Mouse (Mus musculus): ENCODE measurements around the gene Pdlim7. TPM values are rescaled to one million over a fixed set of nuclear protein-coding genes. Genes with fewer than 3 reads are reported as not detected.

Gene Pdlim7
- polyA plus RNA-seq, 1 experiment from 2014 or later: 221 TPM

- Histone ChIP-seq H3K27ac (no peak overlapping the region), H3K9ac (no peak overlapping the region), H3K4me2 (0 out of 2 replicates have a peak overlapping the region, but pooled peaks have one; percentile 4), H3K9me3 (replicated peaks) (no peaks in the 10 kb centered on the region), H3K27me3 (peaks cover 74% of the 10 kb centered on the region), H3K4me3 (no peak overlapping the region), H3K4me1 (replicated peaks) (peaks cover 67% of the 10 kb centered on the region), H3K36me3 (peaks cover 23% of the 10 kb centered on the region)
- 40% methylated on average over 7 of the region's 7 CpGs for WGBS
- no peak for ATAC-seq (replicated peaks; ENCODE audit: insufficient number of reproducible peaks, insufficient read depth, low FRiP score, low read depth)
Observed at GRCm38 (mm10) chr13:55484520-55485088, 28.9 kb downstream of the Pdlim7 start.

GRCm38 (mm10) chr13:55483593-55483992 is 29.9 kb downstream of the Pdlim7 start:
- 0 out of 2 replicates have a peak overlapping the region, but pooled peaks have one; percentile 4 for H3K4me2 ChIP-seq
- ATAC-seq (replicated peaks; ENCODE audit: insufficient number of reproducible peaks, insufficient read depth, low FRiP score, low read depth): no peak
- WGBS: 55% methylated on average over 15 of the region's 15 CpGs
- no peak overlapping the region for H3K9ac ChIP-seq
- peaks cover 23% of the 10 kb centered on the region for H3K36me3 ChIP-seq
- no peak overlapping the region for H3K4me3 ChIP-seq
- H3K27ac ChIP-seq: peak overlapping the region; percentile 52
- H3K27me3 ChIP-seq: peaks cover 69% of the 10 kb centered on the region
- peaks cover 77% of the 10 kb centered on the region for H3K4me1 ChIP-seq (replicated peaks)
- H3K9me3 ChIP-seq (replicated peaks): no peaks in the 10 kb centered on the region

GRCm38 (mm10) chr13:55483071-55483470 is 30.4 kb downstream of the Pdlim7 start:
- H3K36me3 ChIP-seq: peaks cover 23% of the 10 kb centered on the region
- ATAC-seq (replicated peaks; ENCODE audit: insufficient number of reproducible peaks, insufficient read depth, low FRiP score, low read depth): no peak
- H3K4me3 ChIP-seq: no peak overlapping the region
- peaks cover 65% of the 10 kb centered on the region for H3K27me3 ChIP-seq
- H3K4me1 ChIP-seq (replicated peaks): peaks cover 73% of the 10 kb centered on the region
- H3K9ac ChIP-seq: no peak overlapping the region
- no peaks in the 10 kb centered on the region for H3K9me3 ChIP-seq (replicated peaks)
- 26% methylated on average over 9 of the region's 9 CpGs for WGBS
- H3K4me2 ChIP-seq: peak overlapping the region; percentile 7; the same call in 1 of the 2 replicates
- H3K27ac ChIP-seq: peak overlapping the region; percentile 52

- no peak overlapping the region for H3K9ac ChIP-seq
- peaks cover 64% of the 10 kb centered on the region for H3K27me3 ChIP-seq
- H3K27ac ChIP-seq: peak overlapping the region; percentile 52
- no peaks in the 10 kb centered on the region for H3K9me3 ChIP-seq (replicated peaks)
- no peak overlapping the region for H3K4me2 ChIP-seq
- no peak for ATAC-seq (replicated peaks; ENCODE audit: insufficient number of reproducible peaks, insufficient read depth, low FRiP score, low read depth)
- peaks cover 23% of the 10 kb centered on the region for H3K36me3 ChIP-seq
- no peak overlapping the region for H3K4me3 ChIP-seq
- peaks cover 68% of the 10 kb centered on the region for H3K4me1 ChIP-seq (replicated peaks)
- 50% methylated on average over 7 of the region's 7 CpGs for WGBS
Observed at GRCm38 (mm10) chr13:55482542-55482941, 30.9 kb downstream of the Pdlim7 start.

GRCm38 (mm10) chr13:55479929-55480328 is 33.5 kb downstream of the Pdlim7 start:
- Histone ChIP-seq H3K27me3 (peaks cover 60% of the 10 kb centered on the region), H3K4me3 (no peak overlapping the region), H3K27ac (0 out of 2 replicates have a peak overlapping the region, but pooled peaks have one; percentile 31), H3K9ac (no peak overlapping the region), H3K36me3 (peaks cover 41% of the 10 kb centered on the region), H3K4me1 (replicated peaks) (peaks cover 42% of the 10 kb centered on the region), H3K9me3 (replicated peaks) (no peaks in the 10 kb centered on the region), H3K4me2 (no peak overlapping the region)
- no peak for ATAC-seq (replicated peaks; ENCODE audit: insufficient number of reproducible peaks, insufficient read depth, low FRiP score, low read depth)

GRCm38 (mm10) chr13:55479008-55479407 is 34.5 kb downstream of the Pdlim7 start:
- H3K27ac ChIP-seq: peak overlapping the region; percentile 46
- ATAC-seq (replicated peaks; ENCODE audit: insufficient number of reproducible peaks, insufficient read depth, low FRiP score, low read depth): no peak; the same call in 1 of the 2 replicates
- 68% methylated on average over 7 of the region's 7 CpGs for WGBS
- H3K9me3 ChIP-seq (replicated peaks): no peaks in the 10 kb centered on the region
- no peak overlapping the region for H3K9ac ChIP-seq
- H3K4me1 ChIP-seq (replicated peaks): peaks cover 33% of the 10 kb centered on the region
- peaks cover 44% of the 10 kb centered on the region for H3K36me3 ChIP-seq
- no peak overlapping the region for H3K4me2 ChIP-seq
- H3K27me3 ChIP-seq: peaks cover 60% of the 10 kb centered on the region
- no peak overlapping the region for H3K4me3 ChIP-seq

GRCm38 (mm10) chr13:55478036-55478435 is 35.4 kb downstream of the Pdlim7 start:
- no peaks in the 10 kb centered on the region for H3K9me3 ChIP-seq (replicated peaks)
- H3K4me1 ChIP-seq (replicated peaks): peaks cover 28% of the 10 kb centered on the region
- H3K27ac ChIP-seq: no peak overlapping the region
- H3K9ac ChIP-seq: no peak overlapping the region
- peaks cover 44% of the 10 kb centered on the region for H3K36me3 ChIP-seq
- 53% methylated on average over 5 of the region's 5 CpGs for WGBS
- no peak overlapping the region for H3K4me3 ChIP-seq
- ATAC-seq (replicated peaks; ENCODE audit: insufficient number of reproducible peaks, insufficient read depth, low FRiP score, low read depth): no peak
- no peak overlapping the region for H3K4me2 ChIP-seq
- H3K27me3 ChIP-seq: peaks cover 58% of the 10 kb centered on the region

- Histone ChIP-seq H3K36me3 (peaks cover 44% of the 10 kb centered on the region), H3K4me1 (replicated peaks) (peaks cover 28% of the 10 kb centered on the region), H3K4me3 (no peak overlapping the region), H3K4me2 (no peak overlapping the region), H3K27me3 (peaks cover 56% of the 10 kb centered on the region), H3K9ac (no peak overlapping the region), H3K9me3 (replicated peaks) (no peaks in the 10 kb centered on the region), H3K27ac (no peak overlapping the region)
- WGBS: 70% methylated on average over 16 of the region's 16 CpGs
- ATAC-seq (replicated peaks; ENCODE audit: insufficient number of reproducible peaks, insufficient read depth, low FRiP score, low read depth): no peak
Observed at GRCm38 (mm10) chr13:55477492-55477891, 36.0 kb downstream of the Pdlim7 start.

GRCm38 (mm10) chr13:55476256-55476655 is 37.2 kb downstream of the Pdlim7 start:
- H3K9me3 ChIP-seq (replicated peaks): no peaks in the 10 kb centered on the region
- no peak overlapping the region for H3K4me2 ChIP-seq
- WGBS: 90% methylated on average over 8 of the region's 8 CpGs
- H3K27ac ChIP-seq: no peak overlapping the region
- H3K36me3 ChIP-seq: peaks cover 35% of the 10 kb centered on the region
- H3K4me3 ChIP-seq: no peak overlapping the region
- H3K27me3 ChIP-seq: peaks cover 50% of the 10 kb centered on the region
- H3K9ac ChIP-seq: no peak overlapping the region
- no peak for ATAC-seq (replicated peaks; ENCODE audit: insufficient number of reproducible peaks, insufficient read depth, low FRiP score, low read depth)
- H3K4me1 ChIP-seq (replicated peaks): peaks cover 32% of the 10 kb centered on the region

GRCm38 (mm10) chr13:55475750-55476149 is 37.7 kb downstream of the Pdlim7 start:
- Histone ChIP-seq H3K4me3 (no peak overlapping the region), H3K9ac (no peak overlapping the region), H3K36me3 (peaks cover 30% of the 10 kb centered on the region), H3K27ac (no peak overlapping the region), H3K4me1 (replicated peaks) (peaks cover 37% of the 10 kb centered on the region), H3K9me3 (replicated peaks) (no peaks in the 10 kb centered on the region), H3K4me2 (no peak overlapping the region), H3K27me3 (peaks cover 55% of the 10 kb centered on the region)
- ATAC-seq (replicated peaks; ENCODE audit: insufficient number of reproducible peaks, insufficient read depth, low FRiP score, low read depth): no peak
- 83% methylated on average over 5 of the region's 5 CpGs for WGBS

- Histone ChIP-seq H3K9ac (no peak overlapping the region), H3K27me3 (peaks cover 66% of the 10 kb centered on the region), H3K9me3 (replicated peaks) (no peaks in the 10 kb centered on the region), H3K36me3 (peaks cover 21% of the 10 kb centered on the region; the same call in 1 of the 2 replicates), H3K4me3 (no peak overlapping the region), H3K4me2 (no peak overlapping the region), H3K27ac (no peak overlapping the region), H3K4me1 (replicated peaks) (peaks cover 39% of the 10 kb centered on the region)
- 68% methylated on average over 5 of the region's 5 CpGs for WGBS
- ATAC-seq (replicated peaks; ENCODE audit: insufficient number of reproducible peaks, insufficient read depth, low FRiP score, low read depth): no peak
Observed at GRCm38 (mm10) chr13:55474621-55475069, 38.8 kb downstream of the Pdlim7 start.

- ATAC-seq (replicated peaks; ENCODE audit: insufficient number of reproducible peaks, insufficient read depth, low FRiP score, low read depth): no peak
- Histone ChIP-seq H3K4me2 (no peak overlapping the region), H3K36me3 (peaks cover 21% of the 10 kb centered on the region; the same call in 1 of the 2 replicates), H3K4me1 (replicated peaks) (peaks cover 32% of the 10 kb centered on the region), H3K4me3 (no peak overlapping the region), H3K27me3 (peaks cover 70% of the 10 kb centered on the region), H3K9me3 (replicated peaks) (no peaks in the 10 kb centered on the region), H3K27ac (no peak overlapping the region), H3K9ac (no peak overlapping the region)
- WGBS: 73% methylated on average over 11 of the region's 11 CpGs
Observed at GRCm38 (mm10) chr13:55473961-55474360, 39.5 kb downstream of the Pdlim7 start.

Measured in heart, embryonic 15.5 days (tissue).